Mouse (Mus musculus): ENCODE measurements at regions not wholly inside any gene's neighbourhood (a gene's known extent, or its start where the extent isn't known, plus 50 kb on each side); places are given as distances from the start of the nearest gene placed in this dataset.
"Not testable (repeated sequence)": the region's sequence is repeated elsewhere in the genome, so short reads cannot be mapped to it uniquely, and the experiment has no call there.

DNA sequence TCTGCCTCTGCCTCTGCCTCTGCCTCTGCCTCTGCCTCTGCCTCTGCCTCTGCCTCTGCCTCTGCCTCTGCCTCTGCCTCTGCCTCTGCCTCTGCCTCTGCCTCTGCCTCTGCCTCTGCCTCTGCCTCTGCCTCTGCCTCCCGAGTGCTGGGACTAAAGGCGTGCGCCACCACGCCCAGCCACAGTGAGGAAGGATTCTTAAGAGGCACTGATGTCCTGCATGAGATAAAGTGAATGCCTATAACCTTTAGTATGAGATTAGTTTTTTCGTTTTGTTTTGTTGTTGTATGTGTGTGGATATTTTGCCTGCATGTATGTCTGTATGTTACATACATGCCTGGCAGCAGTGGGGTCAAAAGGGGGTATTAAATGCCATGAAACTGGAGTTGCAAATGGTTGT lies 63.2 kb downstream of the Hlx start:
- not testable (repeated sequence) for DNase-seq (ENCODE audit: low read depth, low spot score)

DNA sequence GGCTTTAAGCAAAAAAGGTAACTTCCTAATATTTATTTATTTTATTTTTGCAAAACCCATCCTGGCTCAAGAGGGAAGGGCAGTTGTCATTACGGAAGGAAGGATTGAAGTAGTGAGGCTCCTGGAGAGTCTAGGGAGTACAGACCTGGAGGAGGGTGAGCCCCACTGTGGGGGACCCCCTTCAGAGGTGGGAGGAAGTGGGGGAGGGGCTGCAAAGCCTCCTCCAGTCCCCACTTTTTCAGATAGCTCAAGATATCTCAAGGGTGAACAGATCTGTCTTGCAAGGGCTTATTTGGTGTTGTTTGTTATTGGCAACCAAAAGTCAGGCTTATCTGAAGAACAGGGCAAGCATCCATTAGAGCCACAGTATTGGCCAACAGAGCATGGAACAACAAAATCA lies 64.0 kb downstream of the Hlx start:
- DNase-seq (ENCODE audit: low read depth, low spot score): no peak

DNA sequence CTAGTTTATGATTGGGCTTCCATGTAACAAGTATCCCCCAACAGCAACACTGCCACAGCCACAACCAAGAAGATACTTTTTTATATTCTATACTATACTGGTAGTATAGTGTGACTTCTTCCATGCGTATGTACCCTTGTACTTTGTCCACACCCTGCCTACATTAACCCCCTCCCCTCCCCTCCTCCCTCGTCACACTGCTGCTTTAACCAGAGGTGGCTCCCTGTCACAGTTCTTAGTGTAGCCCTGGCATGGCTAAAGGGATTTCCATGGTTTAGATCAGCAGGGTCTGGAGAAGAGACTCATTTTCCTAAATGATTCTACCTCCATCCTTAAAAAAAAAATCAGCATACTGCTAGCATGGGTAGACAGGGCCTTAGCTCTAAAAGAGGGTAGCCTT lies 64.4 kb downstream of the Hlx start:
- no peak for DNase-seq (ENCODE audit: low read depth, low spot score)

DNA sequence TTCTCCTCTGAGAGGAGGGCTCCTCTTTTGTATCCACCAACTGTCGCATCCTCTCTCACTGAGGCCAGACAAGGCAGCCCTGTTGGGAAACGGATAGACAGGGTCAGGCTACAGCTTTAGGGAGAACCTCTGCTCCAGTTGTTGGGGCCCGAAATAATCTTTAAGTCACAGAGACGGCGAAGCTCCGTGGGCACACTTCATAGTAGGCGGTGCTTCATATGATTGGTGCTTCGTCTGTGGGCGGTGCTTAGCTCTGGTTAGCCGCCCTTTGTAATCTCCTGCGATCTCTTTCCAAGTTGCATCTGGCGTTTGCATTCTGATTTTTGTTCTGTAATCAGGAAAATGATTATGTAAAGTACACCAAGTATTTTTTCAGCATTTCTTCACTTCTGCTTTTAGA lies 67.2 kb downstream of the Hlx start:
- no peak for DNase-seq (ENCODE audit: low read depth, low spot score)

DNA sequence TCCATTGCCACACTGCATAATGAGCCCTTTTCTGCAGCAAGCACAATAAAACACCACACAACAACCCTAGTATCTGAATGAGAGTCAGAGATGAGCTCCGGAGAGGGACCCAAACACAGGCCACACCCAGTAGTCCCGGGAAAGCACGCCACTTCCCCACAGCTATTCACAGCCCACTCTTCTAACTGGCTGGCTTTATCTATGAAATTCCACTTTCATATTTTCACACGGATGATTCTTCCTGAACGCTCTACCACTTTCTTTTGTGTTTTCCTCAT lies 68.4 kb downstream of the Hlx start:
- no peak for DNase-seq (ENCODE audit: low read depth, low spot score)

DNA sequence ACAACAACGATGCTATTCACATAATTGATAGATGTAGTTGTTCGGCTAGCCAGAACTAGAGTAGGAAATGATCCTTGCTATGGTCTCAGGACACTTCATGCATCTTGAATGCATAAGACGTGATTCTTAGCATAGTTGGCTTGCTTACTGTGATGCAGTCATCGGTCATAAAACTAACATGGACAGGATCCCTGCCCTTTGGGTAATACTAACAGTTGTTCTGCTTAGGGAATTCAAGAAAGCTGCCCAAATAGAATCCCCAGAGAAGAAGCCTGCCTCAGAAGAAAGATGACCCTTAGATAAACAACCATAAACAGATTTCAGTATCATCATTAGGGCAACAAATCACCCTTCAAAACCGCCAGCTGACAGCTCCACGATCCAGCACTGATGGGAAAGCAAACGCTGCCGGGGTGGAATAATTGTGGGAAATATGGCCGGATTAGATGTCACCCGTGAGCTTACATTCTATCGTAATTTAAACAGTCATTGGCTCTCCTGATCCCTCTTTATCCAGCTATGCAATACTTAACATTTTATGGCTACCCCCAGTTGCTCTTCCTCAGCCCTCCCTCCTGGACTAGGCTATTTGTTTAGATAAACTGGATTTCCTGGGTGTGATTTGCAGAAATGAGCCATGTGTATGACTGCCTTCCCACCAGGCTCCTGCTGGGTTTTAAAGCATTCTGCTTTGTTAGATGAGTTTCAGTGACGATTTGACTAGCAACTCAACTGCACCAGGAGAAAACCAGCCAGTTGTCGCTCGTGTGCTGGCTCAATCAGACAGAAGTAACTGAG lies 68.9 kb downstream of the Hlx start:
- DNase-seq (ENCODE audit: low read depth, low spot score): no peak

DNA sequence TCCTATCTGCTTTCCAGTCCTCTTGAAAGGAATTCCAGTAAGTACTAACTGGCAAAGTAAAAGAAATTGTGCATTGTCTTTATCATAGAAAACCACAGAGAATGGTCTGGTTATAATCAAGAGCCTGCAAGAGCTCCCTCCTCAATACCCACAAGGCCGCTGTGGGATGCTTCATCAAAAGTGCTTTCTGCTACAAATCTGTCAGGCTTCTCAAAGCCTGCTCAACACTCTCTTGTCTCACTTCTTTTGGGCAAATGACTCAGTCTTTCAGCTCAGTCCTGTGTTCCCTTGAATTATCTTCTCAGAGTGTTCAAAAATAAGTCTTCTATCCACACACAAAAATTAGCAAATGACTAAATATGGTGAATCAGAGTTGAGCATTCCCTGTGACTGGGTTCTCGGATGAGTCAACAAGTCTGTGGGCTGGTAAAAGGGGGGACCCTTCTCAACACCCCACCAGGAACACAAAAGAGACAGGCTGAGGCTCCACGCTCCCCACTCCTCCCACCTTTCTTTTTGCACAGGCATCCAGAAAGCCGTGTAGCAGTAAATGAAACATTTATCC lies 81.8 kb downstream of the Hlx start:
- DNase-seq (ENCODE audit: low read depth, low spot score): no peak

DNA sequence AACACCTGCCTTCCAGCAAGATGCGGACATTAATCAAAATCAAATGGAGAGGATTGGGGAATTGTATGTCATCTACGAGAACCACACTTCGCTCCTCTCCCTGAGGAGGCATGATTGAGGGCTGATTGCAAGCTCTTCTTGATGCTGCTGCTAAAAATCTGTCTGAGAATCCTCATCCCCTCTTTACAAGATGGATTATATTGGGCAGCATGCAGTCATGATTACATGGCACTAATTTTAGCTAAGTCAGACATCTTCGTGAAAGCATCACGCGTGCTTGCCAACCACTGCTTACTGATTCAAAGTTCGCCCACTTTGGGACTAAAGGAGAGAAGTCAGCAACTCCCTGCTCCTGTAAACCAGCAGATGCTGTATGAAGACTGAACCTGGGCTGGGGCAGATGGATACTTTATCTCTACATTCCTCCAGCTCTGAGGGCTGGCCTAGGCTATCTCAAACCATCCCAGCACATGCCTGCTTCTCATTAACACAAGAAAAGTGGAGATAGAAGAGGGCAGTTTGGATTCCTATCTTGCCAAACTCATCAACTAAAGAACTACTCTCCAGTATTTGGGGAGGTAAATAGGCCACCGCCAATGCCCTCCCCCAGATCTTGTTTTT lies 84.4 kb downstream of the Hlx start:
- DNase-seq (ENCODE audit: low read depth, low spot score): no peak

DNA sequence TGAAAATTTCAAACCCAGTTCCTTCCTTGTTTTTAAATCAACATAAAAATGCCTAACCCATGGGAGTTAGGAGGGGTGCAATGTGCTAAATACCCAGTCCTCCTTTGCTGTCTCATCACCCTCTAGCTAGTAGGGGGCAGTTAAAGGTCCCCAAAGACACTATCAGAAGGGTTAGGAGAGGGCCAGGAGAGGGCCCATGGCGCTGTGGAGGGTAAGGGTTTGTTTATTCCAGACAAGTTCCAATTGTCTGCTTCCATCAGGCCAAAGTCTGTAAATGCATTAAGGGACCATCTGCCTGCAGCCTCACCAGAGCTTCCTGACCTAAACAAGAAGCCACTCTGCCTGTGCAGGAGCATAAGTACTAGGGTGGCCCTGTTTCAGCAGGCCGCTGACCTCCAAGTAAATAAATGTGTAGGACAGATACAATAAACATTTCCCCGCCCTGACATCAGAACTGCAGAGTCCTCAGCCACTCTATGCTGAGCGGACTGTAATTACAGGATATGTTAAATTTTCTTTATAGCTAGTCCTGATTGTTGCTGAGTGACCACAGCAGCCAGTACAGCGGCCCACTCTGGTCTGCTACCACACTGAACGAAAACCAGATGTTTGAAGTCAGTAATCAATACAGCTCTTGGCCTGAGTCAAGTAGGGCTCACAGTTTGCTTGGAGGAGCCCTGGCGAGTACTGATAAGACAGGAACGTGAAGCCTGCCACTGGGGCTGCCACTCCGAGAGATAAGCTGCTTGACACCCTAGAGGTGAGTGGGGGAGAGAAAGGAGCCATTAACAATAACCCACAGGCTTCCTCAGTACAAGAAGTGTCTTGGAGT lies 87.4 kb downstream of the Hlx start:
- DNase-seq (ENCODE audit: low read depth, low spot score): no peak

DNA sequence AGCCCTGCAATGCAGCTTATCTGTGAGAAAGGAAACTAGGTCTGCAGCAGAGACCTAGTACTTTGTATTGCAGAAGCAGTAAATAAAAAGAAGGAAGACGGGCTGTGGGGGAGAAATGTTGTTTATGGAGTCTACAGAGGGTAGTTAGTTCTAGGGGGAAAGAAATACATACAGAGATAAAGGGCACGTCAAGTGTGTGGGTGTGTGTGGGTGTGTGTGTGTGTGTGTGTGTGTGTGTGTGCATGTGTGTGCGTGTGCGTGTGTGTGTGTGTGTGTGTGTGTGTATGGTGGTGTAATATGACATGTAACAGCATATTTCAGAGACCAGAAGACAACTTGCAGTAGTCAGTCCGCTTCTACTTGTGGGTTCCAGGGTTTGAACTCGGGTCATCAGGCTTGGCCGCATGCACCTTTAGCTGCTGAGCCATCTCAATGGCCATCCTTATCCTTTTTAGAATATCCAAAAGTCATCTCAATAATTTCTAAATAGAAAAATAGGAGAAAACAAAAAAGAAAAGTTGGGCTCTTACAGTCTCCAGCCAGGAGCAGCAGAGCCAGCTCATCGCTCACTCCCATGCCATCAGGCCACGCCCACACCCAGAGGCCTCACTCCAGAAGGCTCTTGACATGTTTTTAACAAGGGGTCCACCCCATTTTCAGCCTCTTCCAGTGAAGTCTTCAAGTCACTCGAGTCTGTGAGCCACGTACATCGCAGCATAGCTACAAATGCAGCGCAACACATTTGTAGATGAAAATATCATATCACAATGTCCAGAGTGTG lies 101.5 kb downstream of the Hlx start:
- no peak for DNase-seq (ENCODE audit: low read depth, low spot score)

DNA sequence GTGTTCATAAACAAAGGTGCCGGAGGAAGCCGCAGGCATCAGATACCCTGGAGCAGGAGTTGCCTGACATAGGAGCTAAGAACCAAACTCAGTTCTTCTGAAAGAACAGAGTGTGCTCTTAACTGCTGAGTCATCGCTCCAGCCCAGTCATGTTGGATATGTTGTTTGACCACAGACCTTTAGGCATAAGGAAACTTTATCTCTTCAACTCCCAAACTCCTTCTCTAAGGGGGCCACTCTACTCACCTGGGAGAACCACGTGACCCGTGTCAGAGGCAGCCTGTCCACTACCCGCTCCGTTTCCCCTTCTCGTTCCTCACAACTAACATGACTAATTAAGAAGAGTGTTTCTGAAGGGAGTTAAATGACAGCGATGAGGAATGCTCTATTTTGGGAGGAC lies 103.2 kb downstream of the Hlx start:
- DNase-seq (ENCODE audit: low read depth, low spot score): no peak

DNA sequence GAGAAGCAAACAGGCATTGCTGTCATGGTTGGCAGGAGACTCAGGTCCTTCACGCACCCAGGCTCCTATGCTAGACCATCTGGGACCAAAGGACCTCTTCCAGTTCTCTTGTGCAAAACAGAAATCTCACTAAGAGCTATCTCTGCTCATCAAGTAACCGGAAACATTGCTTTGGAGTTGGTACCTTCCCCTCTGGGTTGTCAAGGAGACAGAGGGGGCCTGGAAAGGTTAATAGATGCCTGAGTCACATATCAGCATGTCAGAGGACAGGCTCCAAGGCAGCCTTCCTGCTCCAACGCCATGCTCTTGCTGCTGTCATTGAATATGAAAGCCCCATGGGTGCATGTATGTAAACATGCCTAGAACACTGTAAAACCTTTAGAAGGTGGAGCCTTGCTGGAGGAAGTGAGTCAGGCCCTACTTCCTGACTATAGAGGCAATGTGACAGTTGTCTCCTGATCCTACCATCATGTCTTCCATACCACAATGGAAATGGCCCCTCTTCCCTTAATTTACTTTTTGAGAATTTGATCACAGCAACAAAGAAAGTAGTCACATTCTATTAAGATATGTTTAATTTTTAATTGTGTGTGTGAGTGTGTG lies 103.8 kb downstream of the Hlx start:
- no peak for DNase-seq (ENCODE audit: low read depth, low spot score)

DNA sequence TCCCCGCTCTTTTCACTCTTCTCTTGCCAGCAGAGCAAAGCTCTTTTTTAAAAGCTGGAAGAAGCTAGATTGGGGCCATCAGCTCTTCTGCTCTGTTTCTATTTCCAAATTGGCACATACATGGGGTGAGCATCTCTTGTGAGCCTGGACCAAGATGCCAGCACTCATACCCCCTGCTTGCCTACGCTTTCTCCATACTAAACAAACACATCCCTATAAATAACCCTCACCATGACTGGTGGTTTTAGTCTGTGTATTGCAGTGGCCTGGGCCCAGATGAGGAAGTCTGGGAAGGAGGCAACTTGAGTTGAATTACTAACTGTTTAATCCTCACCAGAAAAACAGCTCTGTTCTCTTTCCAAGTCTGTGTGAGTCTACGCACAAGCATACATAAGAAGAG lies 110.0 kb downstream of the Hlx start:
- DNase-seq (ENCODE audit: low read depth, low spot score): no peak

DNA sequence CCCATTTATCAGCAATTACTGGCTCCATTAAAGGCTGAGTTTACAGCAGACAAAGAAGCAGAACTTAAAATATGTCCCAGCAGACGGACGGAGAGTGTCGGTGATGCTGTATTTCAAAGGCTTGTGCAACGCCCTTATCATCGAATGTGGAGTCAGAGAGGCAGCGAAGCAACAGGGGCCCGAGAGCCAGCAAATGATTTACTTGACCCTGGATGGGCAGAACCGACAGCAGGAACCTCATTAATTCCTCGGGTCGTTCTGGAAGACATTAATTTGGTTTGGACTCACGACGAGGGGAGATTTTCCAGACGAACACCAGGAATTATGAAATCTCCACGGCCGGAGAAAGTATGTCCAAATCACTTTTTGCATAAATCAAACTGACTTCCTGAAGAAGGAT lies 110.5 kb downstream of the Hlx start:
- no peak for DNase-seq (ENCODE audit: low read depth, low spot score)

DNA sequence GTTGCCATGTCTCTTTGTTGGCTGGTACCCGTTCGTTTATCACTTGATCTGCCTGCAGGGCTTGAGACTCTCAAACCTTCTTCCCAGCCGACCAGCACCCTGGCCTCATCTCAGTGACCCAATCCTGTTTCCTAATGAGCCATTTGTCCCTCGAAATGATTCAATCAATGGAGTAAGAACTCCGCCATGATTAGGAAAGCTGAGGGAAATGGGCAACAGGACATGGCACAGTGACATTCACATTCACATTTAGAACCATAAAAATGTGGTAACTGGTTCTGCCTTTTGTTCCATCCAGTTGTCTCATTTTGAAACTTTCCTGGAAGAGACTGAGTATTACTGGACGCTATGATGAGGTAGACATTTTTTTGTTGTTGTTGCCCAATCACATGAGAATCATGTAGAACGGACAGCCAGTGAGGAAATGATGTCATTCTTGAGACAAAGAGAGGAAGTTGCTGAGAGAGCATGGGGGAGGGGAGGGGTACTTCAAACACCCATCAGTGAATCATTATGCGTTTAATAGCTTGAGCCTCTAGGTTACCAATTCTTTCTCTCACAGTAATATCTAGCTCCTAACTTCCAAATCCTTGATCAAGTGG lies 114.5 kb downstream of the Hlx start:
- no peak for DNase-seq (ENCODE audit: low read depth, low spot score)

DNA sequence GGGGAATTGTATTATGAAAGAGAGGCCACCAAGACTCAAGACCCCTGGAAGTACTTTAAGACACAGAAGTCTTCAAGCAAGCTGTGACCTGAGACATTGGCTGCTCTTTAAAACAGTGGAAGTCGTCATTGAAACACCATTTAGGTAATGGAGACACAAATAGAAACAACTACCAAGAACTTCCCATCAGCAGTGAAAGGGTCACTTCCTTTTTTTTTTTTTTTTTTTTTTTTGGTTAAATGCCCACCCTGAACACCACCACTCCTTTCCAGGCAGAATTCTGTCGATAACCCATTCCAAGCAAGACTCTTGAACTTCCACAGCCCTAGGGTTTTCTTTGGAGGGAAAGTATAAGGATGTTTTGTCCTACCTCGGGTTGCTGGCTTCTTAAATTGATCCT lies 116.4 kb downstream of the Hlx start:
- DNase-seq (ENCODE audit: low read depth, low spot score): no peak

DNA sequence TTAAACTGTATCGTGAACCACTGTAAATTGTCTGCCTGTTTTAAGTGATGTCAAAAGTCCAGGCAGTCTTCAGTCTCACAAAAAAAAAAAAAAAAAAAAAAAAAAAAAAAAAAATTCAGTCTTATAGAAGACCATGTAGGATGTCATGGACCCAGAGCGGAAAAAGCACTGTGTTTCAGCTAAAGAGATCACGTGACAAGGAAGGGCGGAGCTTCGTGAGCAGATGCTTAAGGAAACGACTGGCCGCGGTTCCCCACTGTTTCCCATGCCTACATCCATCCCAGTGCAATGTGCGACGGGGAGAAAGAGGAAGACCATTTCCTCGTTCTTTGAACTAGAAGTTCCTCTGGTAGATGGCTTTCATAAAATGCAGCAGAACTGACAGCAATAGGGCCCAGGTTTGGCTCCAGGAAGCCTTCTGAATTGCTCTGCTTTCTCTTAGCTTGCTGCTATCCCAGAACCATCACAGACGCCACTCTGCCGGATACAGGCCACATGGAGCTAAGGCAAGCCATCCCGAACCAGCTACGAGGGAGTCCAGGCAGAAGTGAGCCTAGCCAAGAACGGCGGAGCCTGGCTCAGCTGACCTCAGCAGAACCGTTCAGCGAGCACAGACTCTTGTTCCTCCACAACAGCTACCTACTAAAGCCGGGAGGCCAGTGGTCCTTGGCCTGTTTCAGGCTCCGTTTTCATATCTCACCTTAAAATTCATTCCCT lies 117.6 kb downstream of the Hlx start:
- DNase-seq (ENCODE audit: low read depth, low spot score): no peak

DNA sequence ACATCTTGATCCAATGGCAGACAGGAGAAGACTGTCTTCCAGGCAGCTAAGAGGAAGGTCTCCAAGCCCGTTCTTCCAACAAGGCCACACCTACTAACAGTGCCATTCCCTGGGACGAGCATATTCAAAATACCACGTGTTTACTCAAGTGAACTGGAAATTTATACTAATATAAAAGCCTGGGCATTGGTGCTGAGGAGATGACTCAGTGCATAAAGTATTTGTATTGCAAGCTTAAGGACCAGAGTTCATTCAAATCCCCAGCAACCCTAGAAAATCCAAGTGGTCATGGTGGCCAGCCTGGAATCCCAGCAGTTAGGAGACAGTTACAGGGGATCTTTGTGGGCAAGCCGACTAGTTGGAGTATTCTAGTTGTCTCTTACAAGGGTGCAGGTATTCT lies 119.5 kb downstream of the Hlx start:
- DNase-seq (ENCODE audit: low read depth, low spot score): no peak

DNA sequence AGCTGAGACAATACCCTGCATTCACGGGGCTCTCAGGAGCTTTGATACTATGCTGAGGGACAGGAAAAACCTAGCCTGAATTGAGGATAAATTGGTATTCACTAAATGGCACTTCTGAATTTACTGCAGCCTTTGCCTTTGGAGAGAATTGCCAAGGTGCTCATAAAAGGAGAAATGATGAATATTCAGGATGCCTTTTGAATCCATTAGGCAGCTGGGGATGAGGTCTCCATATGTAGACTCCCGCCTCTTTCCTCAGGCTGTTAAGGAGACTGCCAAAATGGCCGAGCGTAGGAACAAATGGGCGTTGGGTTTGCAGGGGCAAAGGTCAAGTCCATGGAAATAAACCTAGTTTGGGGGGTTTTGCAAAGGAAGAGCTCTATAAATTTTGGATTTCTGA lies 123.5 kb downstream of the Hlx start:
- no peak for DNase-seq (ENCODE audit: low read depth, low spot score)

DNA sequence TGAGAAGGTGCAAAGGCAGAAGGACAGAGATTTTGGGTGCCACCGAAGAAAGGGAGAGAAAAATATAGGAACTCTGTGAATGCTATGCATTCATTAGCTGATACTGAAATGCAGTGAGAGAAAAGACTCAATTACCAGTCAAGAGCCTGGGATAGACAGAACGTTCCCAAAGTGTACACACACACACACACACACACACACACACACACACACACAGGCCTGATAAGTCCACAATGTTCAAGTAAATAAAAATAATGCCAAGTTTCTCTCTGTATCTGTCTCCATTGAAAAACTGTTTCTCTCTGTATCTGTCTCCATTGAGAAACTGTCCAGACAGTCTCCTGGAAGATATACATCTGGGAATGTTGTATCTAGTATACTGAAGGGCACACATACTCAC lies 124.1 kb downstream of the Hlx start:
- no peak for DNase-seq (ENCODE audit: low read depth, low spot score)

Data from retina, adult 2 months (tissue).